Mouse (Mus musculus): ENCODE measurements around the gene Chic2.

The Chic2 gene

GRCm38 (mm10) chr5:75044310-75044904 lies at the start of gene Chic2:
TSS of gene Chic2 (minus strand) at chr5:75044774.
- peak; percentile 78 for DNase-seq

DNA sequence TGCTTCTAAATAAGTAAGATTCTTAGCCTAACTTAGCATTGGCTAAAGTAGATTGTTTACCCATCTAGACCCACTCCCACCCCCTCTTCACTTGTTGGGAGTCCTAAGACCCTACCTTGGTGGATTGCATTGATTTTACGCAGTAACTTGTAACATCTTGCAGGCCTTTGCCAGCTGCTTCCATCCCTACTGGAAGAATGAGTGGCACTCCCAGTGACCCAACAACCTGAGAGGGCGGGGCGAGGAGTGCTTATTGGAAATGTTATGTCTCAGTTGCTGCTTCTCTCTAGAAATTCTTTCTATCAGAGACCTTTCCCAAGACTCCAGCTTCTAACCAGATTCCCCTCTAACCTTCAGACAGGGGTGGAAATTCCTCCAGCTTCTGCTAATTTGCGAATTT lies 41.3 kb upstream of the Chic2 start:
- DNase-seq: no peak

- DNase-seq: no peak
Measured at GRCm38 (mm10) chr5:75085521-75085875, 40.9 kb upstream of the Chic2 start.

- no peak for DNase-seq
Measured at GRCm38 (mm10) chr5:75084871-75085520, 40.4 kb upstream of the Chic2 start.

DNA sequence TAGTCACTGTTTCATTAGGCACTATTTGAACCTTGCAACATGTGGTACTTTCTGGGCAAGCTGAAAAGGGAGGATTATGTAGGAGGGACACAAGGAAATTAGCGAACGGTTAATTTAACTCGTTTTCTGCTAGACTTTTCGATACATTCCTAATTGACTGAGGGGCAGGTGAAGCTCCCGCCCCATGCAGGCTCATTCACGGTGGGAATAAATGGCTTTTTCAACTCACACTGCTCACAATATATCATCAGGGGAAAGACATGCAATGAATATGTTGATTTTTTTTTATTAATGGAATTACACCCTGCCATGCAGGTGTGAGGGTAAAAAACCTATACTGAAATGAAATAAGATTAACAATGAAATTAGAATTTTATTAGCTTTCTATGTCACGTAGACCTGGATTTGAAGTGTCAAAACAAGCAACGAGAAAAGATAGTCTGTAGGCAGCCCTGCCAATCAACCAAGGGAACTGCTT lies 39.9 kb upstream of the Chic2 start:
- DNase-seq: no peak

GRCm38 (mm10) chr5:75083591-75084392 lies 39.2 kb upstream of the Chic2 start:
- DNase-seq: no peak

DNA sequence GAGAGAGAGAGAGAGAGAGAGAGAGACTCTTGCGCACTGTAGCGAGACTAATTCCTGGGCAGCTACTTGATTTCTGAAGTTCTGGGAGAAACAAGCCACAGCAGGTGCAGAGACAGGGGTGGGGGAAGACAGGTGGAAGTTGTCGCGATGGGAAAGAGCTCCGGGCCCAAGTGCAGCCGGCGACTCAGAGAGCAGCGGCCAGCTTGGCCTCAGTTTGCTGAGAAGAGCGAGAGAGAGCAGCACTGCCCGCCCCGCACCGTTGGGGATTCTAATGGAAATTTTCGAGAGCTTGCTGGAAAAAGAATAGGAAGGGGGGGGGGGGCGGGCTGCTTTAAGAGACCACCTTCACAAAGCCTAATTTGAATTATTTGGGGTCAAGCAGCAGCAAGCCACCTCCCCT lies 38.5 kb upstream of the Chic2 start:
- DNase-seq: no peak

DNA sequence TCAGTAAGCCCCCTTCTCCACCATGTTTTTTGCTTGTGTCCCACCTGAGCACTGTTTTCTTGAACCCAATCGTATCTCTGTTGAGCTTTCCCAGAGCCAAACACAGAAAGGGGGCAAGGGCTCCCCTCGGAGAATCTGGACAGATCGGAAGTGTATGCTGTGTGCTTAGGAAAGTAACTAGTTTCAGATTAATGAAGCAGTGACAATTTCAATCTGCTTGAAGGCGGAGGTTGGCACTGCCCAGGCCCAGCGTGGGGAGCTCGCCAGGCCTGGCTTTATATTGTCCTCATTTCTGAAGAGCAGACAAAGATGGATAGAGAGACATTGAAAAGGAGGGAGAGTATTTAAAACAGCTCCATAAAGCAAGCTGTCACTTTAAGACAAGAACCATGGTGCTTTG lies 37.9 kb upstream of the Chic2 start:
- no peak for DNase-seq

- DNase-seq: no peak
Measured at GRCm38 (mm10) chr5:75079564-75079963, 35.0 kb upstream of the Chic2 start.

DNA sequence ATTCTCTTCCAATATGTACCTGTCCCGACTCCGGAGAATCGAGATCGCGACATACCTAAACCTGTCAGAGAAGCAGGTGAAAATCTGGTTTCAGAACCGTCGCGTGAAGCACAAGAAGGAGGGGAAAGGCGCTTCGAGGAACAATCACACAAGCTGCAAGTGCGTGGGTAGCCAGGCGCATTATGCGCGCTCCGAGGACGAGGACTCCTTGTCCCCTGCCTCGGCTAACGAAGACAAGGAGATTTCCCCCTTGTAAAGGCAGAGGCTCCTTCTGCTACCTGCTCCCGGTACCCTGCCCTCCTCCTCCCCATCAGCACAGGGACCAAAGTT lies 32.4 kb upstream of the Chic2 start:
- DNase-seq: no peak

DNA sequence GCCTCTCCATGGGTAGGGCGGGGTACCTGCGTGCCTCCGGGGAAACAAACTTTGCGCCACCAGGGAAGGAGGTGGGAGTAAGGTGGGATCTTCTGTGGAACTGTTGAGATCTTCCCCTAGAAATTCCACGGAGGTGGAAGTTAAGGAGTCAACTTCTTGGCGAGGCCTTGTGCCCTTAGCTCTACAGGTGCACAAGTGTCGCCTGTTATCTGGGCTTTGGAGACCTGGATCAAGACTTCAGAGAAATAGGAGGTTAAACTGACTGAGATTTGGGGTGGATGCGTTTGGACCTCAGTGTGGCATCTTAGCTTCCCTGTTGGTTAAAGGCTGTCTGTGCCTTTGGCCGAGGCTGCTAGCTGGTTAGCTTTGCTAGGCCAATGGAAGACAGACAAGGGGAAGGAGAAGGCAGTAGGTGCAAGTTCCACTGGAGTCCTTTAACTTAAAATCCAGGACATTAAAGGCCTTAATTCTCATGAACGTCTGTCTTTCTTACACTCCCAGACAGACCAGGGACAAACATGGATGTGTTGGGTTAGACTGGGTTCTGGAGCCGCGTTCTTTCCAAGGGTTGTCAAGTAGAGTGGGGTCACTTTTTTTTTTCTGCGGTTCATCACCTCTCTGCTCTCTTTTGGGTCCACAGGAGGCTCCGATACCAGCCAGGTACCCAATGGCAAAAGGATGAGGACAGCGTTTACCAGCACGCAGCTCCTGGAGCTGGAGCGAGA lies 31.9 kb upstream of the Chic2 start:
- DNase-seq: no peak

DNA sequence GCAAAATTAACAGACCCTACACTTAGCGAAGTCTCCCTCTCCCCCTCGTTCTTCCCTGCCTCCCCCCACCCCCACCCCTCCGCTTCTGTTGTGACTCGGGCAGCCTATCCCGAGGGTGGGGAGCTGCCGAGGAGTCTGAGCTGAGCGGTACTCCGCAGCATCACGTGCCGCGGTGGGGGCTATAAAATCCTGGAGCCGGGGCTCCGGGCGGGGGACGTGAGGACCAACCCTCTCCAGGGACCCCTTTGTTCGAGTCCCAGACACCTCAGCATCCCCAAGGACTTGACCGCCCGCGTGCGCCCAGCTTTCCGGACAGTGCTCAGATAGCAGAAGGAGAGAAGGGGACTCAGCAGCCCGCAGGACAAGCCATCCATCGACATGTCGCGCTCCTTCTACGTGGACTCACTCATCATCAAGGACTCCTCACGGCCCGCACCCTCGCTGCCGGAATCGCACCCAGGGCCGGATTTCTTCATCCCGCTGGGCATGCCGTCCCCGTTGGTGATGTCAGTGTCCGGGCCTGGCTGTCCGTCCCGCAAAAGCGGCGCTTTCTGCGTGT lies 30.9 kb upstream of the Chic2 start, which contains the start of gene Gsx2:
Gene Gsx2, plus strand, starts transcription at position 219 of the 559 bp plus-strand sequence.
- DNase-seq: no peak

DNA sequence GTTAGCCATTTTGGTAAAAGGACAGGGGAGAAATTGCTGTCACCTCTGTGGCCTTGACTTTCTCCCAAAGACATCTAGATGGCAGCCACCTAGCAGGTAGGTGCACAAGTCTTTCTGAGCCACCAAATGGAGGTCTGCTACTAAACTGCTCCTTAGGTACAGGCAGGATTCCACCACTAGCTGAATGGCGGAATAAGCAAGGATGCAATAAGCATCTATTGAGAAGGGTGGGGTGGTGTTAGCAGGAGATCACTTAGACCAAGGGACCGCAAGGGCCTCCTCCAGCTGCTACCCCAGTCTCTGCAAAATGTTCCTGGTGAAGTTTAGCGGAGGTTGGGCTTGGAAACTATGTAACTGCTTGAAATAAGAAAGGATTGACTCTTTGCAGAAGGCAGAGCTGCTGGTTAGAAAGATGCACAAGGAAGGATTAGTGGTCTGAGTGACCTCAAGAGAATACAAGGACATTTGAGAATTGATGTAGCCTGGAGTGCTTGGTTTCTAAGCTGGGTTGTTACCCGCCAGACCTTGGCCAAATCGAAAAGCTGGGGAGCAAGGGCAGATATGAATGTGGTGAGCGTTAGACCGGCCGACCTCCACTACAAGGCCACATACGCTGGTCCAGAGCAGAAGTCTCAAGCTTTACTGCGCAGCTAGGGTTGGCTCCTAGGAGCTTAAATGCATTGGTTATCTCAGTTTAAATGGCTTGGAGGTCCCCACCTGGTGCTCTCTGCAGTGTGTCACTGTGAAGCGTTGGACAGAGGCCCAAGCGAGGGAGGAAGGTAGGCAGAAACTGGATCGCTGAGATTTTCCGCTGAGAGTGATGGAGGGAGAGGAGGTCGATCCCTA lies 30.2 kb upstream of the Chic2 start:
- DNase-seq: no peak

DNA sequence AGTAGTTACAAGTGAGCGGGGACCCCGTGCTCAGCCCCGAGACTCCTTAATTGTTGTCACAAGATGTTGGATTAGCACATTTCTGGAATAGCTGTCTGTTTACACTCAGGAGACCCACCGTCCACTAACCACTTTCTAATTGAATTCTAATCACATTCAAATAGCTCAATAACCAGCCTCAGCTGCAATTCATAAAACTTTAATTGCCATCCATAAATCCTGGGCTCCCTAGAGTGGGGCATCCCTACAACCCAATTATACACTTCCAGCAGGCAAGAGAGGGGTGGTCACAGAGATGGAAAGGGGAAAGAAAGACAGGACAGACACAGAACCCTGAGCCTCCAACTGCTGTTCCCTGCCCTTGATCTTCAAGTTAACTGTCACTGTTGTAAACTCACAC lies 29.6 kb upstream of the Chic2 start:
- no peak for DNase-seq

- no peak for DNase-seq
Measured at GRCm38 (mm10) chr5:75073684-75074083, 29.1 kb upstream of the Chic2 start.

DNA sequence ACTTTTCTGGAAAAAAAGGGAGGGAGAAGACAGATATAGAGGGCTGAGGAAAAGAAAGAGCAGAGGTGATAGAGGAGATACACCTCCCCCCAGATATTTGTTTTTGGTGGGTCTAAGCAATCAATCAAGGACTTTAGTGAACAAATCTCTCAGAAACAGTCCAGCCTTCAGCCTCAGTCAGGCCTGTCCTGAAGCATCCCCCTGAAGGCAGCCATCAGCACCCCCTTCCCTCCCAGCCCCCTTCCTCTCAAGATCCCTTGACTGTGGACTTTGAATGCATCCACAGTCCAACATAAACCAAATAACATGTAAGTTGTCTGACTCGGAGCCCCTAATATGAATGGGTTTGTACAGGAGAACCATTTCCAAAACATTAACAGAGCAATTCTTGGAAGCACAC lies 28.6 kb upstream of the Chic2 start:
- no peak for DNase-seq

GRCm38 (mm10) chr5:75072532-75072931 lies 28.0 kb upstream of the Chic2 start:
- DNase-seq: no peak

GRCm38 (mm10) chr5:75071951-75072350 lies 27.4 kb upstream of the Chic2 start:
- DNase-seq: no peak

GRCm38 (mm10) chr5:75070656-75071375 lies 26.2 kb upstream of the Chic2 start:
- DNase-seq: no peak

DNA sequence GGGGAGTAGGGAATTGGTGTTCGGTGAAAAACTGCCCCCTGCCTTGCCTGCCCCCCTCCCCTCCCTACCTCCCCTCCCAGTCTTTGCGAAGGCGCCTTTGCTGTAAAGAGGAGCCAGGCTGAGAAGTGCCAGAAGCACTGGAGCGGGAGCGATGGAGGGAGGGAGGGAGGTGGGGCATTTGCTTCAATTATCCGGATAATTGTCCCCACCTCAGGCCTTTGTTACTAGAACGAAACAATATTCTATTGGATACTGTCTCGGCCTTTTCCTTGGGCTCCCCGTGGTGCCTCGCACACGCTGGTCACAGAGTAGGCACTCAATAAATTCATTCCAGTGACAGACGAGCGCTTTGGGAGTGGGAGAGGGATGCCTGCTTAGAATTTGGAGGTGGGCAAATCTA lies 25.6 kb upstream of the Chic2 start:
- no peak for DNase-seq

GRCm38 (mm10) chr5:75067125-75067756 lies 22.7 kb upstream of the Chic2 start:
- DNase-seq: no peak

All from cerebellum, adult 11 months (tissue).